Comparison of ENCODE assay signal across 16 mouse cellular contexts in genomic region chr11:104297671-104298070, GRCm38 (mm10).
DNase-seq lines count a peak whose midpoint lies in the region; ATAC-seq lines count a peak whose summit lies in the region.
"Had no signal": no experiment of that assay in that cellular context is flagged by ENCODE, and none has a peak within 500 bp of the region (broad histone marks: within the 10 kb centered on the region; RNA-seq: fewer than 3 reads in every experiment).

No protein-coding gene starts in this region.

- H3K4me2 ChIP-seq in heart, embryonic 11.5 days = no peak overlapping the region
- H3K4me2 ChIP-seq in neural tube, embryonic 13.5 days = no peak overlapping the region
- no peak overlapping the region for H3K4me2 ChIP-seq in neural tube, embryonic 15.5 days
- no peak overlapping the region for H3K4me2 ChIP-seq in forebrain, embryonic 12.5 days
- H3K4me2 ChIP-seq: forebrain, embryonic 13.5 days had no signal

- intact Hi-C loops in left cerebral cortex, postnatal 4 days (cut with DNase I) = no loop called here

- no peak for ATAC-seq in heart, embryonic 11.5 days (replicated peaks; ENCODE audit: insufficient number of reproducible peaks, low FRiP score, low TSS enrichment)
- ATAC-seq in neural tube, embryonic 13.5 days (ENCODE audit: low read depth) = no peak
- no peak for ATAC-seq in neural tube, embryonic 15.5 days (ENCODE audit: low FRiP score)
- ATAC-seq in forebrain, embryonic 12.5 days (ENCODE audit: low FRiP score) = no peak
- ATAC-seq: CD4-positive, CD25-positive, alpha-beta regulatory T cell, adult 4 months; forebrain, embryonic 13.5 days had no signal

- peaks cover 13% of the 10 kb centered on the region; the same call in 1 of the 2 replicates for H3K4me1 ChIP-seq in heart, embryonic 11.5 days (ENCODE audit: control insufficient read depth, insufficient read depth, low read length)
- peaks cover 7% of the 10 kb centered on the region; the same call in 1 of the 2 replicates for H3K4me1 ChIP-seq in neural tube, embryonic 13.5 days (replicated peaks)
- peaks cover 8% of the 10 kb centered on the region for H3K4me1 ChIP-seq in neural tube, embryonic 15.5 days
- H3K4me1 ChIP-seq in brown adipose tissue, adult 24 weeks (ENCODE audit: control insufficient read depth, insufficient read depth, insufficient read length, low read length) = peaks cover 9% of the 10 kb centered on the region
- H3K4me1 ChIP-seq in forebrain, embryonic 12.5 days = peaks cover 5% of the 10 kb centered on the region; the same call in 1 of the 2 replicates

- no peaks in the 10 kb centered on the region for H3K36me3 ChIP-seq in heart, embryonic 11.5 days (ENCODE audit: control insufficient read depth, insufficient read depth, low read length)
- peaks cover 50% of the 10 kb centered on the region for H3K36me3 ChIP-seq in neural tube, embryonic 13.5 days
- H3K36me3 ChIP-seq in neural tube, embryonic 15.5 days = peaks cover 74% of the 10 kb centered on the region
- no peaks in the 10 kb centered on the region for H3K36me3 ChIP-seq in forebrain, embryonic 12.5 days (replicated peaks)
- H3K36me3 ChIP-seq: midbrain, embryonic 10.5 days had no signal

- WGBS in heart, embryonic 11.5 days (ENCODE audit: insufficient replicate concordance) = 86% methylated on average over 3 of the region's 3 CpGs
- 91% methylated on average over 3 of the region's 3 CpGs for WGBS in neural tube, embryonic 13.5 days
- 90% methylated on average over 3 of the region's 3 CpGs for WGBS in neural tube, embryonic 15.5 days
- 97% methylated on average over 3 of the region's 3 CpGs for WGBS in forebrain, embryonic 12.5 days

- no peaks in the 10 kb centered on the region for H3K9me3 ChIP-seq in heart, embryonic 11.5 days (replicated peaks; ENCODE audit: control insufficient read depth, low read length)
- H3K9me3 ChIP-seq in neural tube, embryonic 13.5 days = no peaks in the 10 kb centered on the region
- no peaks in the 10 kb centered on the region for H3K9me3 ChIP-seq in neural tube, embryonic 15.5 days (replicated peaks)
- H3K9me3 ChIP-seq in forebrain, embryonic 12.5 days = no peaks in the 10 kb centered on the region
- H3K9me3 ChIP-seq: forebrain, embryonic 13.5 days; midbrain, embryonic 10.5 days had no signal

- H3K27ac ChIP-seq in heart, embryonic 11.5 days (ENCODE audit: low read depth, low read length) = no peak overlapping the region
- H3K27ac ChIP-seq in neural tube, embryonic 13.5 days (replicated peaks) = 0 out of 2 replicates have a peak overlapping the region, but pooled peaks have one; percentile 0
- no peak overlapping the region for H3K27ac ChIP-seq in neural tube, embryonic 15.5 days (replicated peaks)
- H3K27ac ChIP-seq in brown adipose tissue, adult 24 weeks (replicated peaks; ENCODE audit: low read depth, low read length) = peak overlapping the region; percentile 60
- H3K27ac ChIP-seq in forebrain, embryonic 12.5 days = no peak overlapping the region
- H3K27ac ChIP-seq: forebrain, embryonic 13.5 days; midbrain, embryonic 10.5 days; stomach, postnatal 0 days had no signal

- no peak overlapping the region for H3K4me3 ChIP-seq in heart, embryonic 11.5 days (ENCODE audit: low read depth, low read length)
- H3K4me3 ChIP-seq in neural tube, embryonic 13.5 days = no peak overlapping the region
- H3K4me3 ChIP-seq in neural tube, embryonic 15.5 days (replicated peaks) = no peak overlapping the region
- H3K4me3 ChIP-seq in brown adipose tissue, adult 24 weeks (ENCODE audit: insufficient read depth, low read depth, low read length) = no peak overlapping the region
- H3K4me3 ChIP-seq in forebrain, embryonic 12.5 days (replicated peaks) = no peak overlapping the region
- H3K4me3 ChIP-seq: forebrain, embryonic 13.5 days; midbrain, embryonic 10.5 days had no signal

- peak; percentile 96 for DNase-seq in heart, adult 11 months
- no peak for DNase-seq in left cerebral cortex, postnatal 4 days
- DNase-seq: cerebellum, adult 9-10 months; layer of hippocampus, postnatal 36 days; lung, adult 2 months; lung, postnatal 4 days; right cerebral cortex, postnatal 25 days had no signal

- H3K27me3 ChIP-seq in heart, embryonic 11.5 days (ENCODE audit: control insufficient read depth, insufficient read depth, low read length) = no peaks in the 10 kb centered on the region
- H3K27me3 ChIP-seq in neural tube, embryonic 13.5 days = no peaks in the 10 kb centered on the region
- no peaks in the 10 kb centered on the region for H3K27me3 ChIP-seq in neural tube, embryonic 15.5 days (replicated peaks)
- H3K27me3 ChIP-seq in forebrain, embryonic 12.5 days = no peaks in the 10 kb centered on the region
- H3K27me3 ChIP-seq: forebrain, embryonic 13.5 days had no signal

- no peak overlapping the region for H3K9ac ChIP-seq in heart, embryonic 11.5 days (ENCODE audit: low read depth, low read length)
- no peak overlapping the region for H3K9ac ChIP-seq in neural tube, embryonic 13.5 days
- H3K9ac ChIP-seq in neural tube, embryonic 15.5 days (replicated peaks) = no peak overlapping the region
- H3K9ac ChIP-seq in forebrain, embryonic 12.5 days = no peak overlapping the region
- H3K9ac ChIP-seq: forebrain, embryonic 13.5 days had no signal

Comparison
In these comparisons a context has a peak if more than half of its experiments do, and no peak if none do; other contexts are left out.
1. H3K27ac ChIP-seq: peak in neural tube, embryonic 13.5 days (single experiment) and brown adipose tissue, adult 24 weeks (single experiment); none in heart, embryonic 11.5 days (single experiment), neural tube, embryonic 15.5 days (single experiment) and forebrain, embryonic 12.5 days (single experiment).